Mouse (Mus musculus) right cerebral cortex, postnatal 4 days (tissue): ENCODE measurements around the gene Gcnt1.

ENCODE experiments used
- DNase-seq: peaks from one replicate; pipeline ENCODE4 v3.0.0-alpha.2; 2022

Gene Gcnt1

GRCm38 (mm10) chr19:17372701-17373100 is at the start of gene Gcnt1:
TSS of gene Gcnt1 (minus strand) at chr19:17372844.
- DNase-seq: no peak

GRCm38 (mm10) chr19:17417855-17418254 is 45.2 kb upstream of the Gcnt1 start:
- no peak for DNase-seq

- DNase-seq: no peak
Measured at GRCm38 (mm10) chr19:17412915-17413459, 40.3 kb upstream of the Gcnt1 start.

GRCm38 (mm10) chr19:17410465-17411065 is 37.9 kb upstream of the Gcnt1 start:
- DNase-seq: no peak

GRCm38 (mm10) chr19:17409351-17409750 is 36.7 kb upstream of the Gcnt1 start:
- DNase-seq: no peak

GRCm38 (mm10) chr19:17408591-17408990 is 35.9 kb upstream of the Gcnt1 start:
- DNase-seq: no peak

GRCm38 (mm10) chr19:17406823-17407222 is 34.2 kb upstream of the Gcnt1 start:
- no peak for DNase-seq

- DNase-seq: no peak
Measured at GRCm38 (mm10) chr19:17403175-17403574, 30.5 kb upstream of the Gcnt1 start.

- no peak for DNase-seq
Measured at GRCm38 (mm10) chr19:17400571-17400970, 27.9 kb upstream of the Gcnt1 start.

GRCm38 (mm10) chr19:17399965-17400364 is 27.3 kb upstream of the Gcnt1 start:
- DNase-seq: no peak

GRCm38 (mm10) chr19:17397922-17398321 is 25.3 kb upstream of the Gcnt1 start:
- DNase-seq: no peak

GRCm38 (mm10) chr19:17396802-17397201 is 24.2 kb upstream of the Gcnt1 start:
- DNase-seq: no peak

GRCm38 (mm10) chr19:17393841-17394591 is 21.4 kb upstream of the Gcnt1 start, which contains the start of gene Rfk:
TSS of gene Rfk (plus strand) at chr19:17394043.
- DNase-seq: peak; percentile 91

GRCm38 (mm10) chr19:17392866-17393265 is 20.2 kb upstream of the Gcnt1 start:
- no peak for DNase-seq

GRCm38 (mm10) chr19:17388404-17388803 is 15.8 kb upstream of the Gcnt1 start:
- DNase-seq: no peak

GRCm38 (mm10) chr19:17386424-17386823 is 13.8 kb upstream of the Gcnt1 start:
- DNase-seq: no peak

- DNase-seq: no peak
Measured at GRCm38 (mm10) chr19:17385426-17385825, 12.8 kb upstream of the Gcnt1 start.

- DNase-seq: no peak
Measured at GRCm38 (mm10) chr19:17385022-17385421, 12.4 kb upstream of the Gcnt1 start.

- DNase-seq: no peak
Measured at GRCm38 (mm10) chr19:17382807-17383397, 10.3 kb upstream of the Gcnt1 start.

GRCm38 (mm10) chr19:17380549-17380948 is 7.9 kb upstream of the Gcnt1 start:
- DNase-seq: no peak

- DNase-seq: no peak
Measured at GRCm38 (mm10) chr19:17378845-17379244, 6.2 kb upstream of the Gcnt1 start.

- DNase-seq: no peak
Measured at GRCm38 (mm10) chr19:17369581-17369980, 3.1 kb downstream of the Gcnt1 start.

GRCm38 (mm10) chr19:17368557-17368956 is 4.1 kb downstream of the Gcnt1 start:
- DNase-seq: no peak
